ENCODE assay signal across 15 mouse cellular contexts in genomic region chr8:89220870-89221269, GRCm38 (mm10).
DNase-seq lines count a peak whose midpoint lies in the region; ATAC-seq lines count a peak whose summit lies in the region.
"Had no signal": no experiment of that assay in that cellular context is flagged by ENCODE, and none has a peak within 500 bp of the region (broad histone marks: within the 10 kb centered on the region; RNA-seq: fewer than 3 reads in every experiment).

No protein-coding gene starts in this region.

- H3K9me3 ChIP-seq in midbrain, embryonic 11.5 days (ENCODE audit: control insufficient read depth, low read length): no peaks in the 10 kb centered on the region
- H3K9me3 ChIP-seq in midbrain, embryonic 13.5 days: no peaks in the 10 kb centered on the region
- H3K9me3 ChIP-seq: liver, embryonic 12.5 days; midbrain, embryonic 12.5 days had no signal

- H3K4me2 ChIP-seq in midbrain, embryonic 11.5 days: no peak overlapping the region
- H3K4me2 ChIP-seq in midbrain, embryonic 13.5 days (replicated peaks): no peak overlapping the region
- H3K4me2 ChIP-seq: hindbrain, embryonic 14.5 days; liver, embryonic 12.5 days; midbrain, embryonic 12.5 days had no signal

- H3K4me1 ChIP-seq in midbrain, embryonic 11.5 days (ENCODE audit: control insufficient read depth, insufficient read depth, low read length): no peaks in the 10 kb centered on the region
- H3K4me1 ChIP-seq in midbrain, embryonic 13.5 days (replicated peaks): 0 out of 2 replicates have a peak, but pooled peaks cover 3% of the 10 kb centered on the region
- H3K4me1 ChIP-seq: liver, embryonic 12.5 days; midbrain, embryonic 12.5 days had no signal

- no peaks in the 10 kb centered on the region for H3K36me3 ChIP-seq in midbrain, embryonic 11.5 days (ENCODE audit: control insufficient read depth, insufficient read depth, low read length)
- no peaks in the 10 kb centered on the region for H3K36me3 ChIP-seq in midbrain, embryonic 13.5 days
- H3K36me3 ChIP-seq: liver, embryonic 12.5 days; midbrain, embryonic 12.5 days had no signal

- H3K9ac ChIP-seq in midbrain, embryonic 11.5 days (ENCODE audit: low read length): no peak overlapping the region
- no peak overlapping the region for H3K9ac ChIP-seq in midbrain, embryonic 13.5 days (replicated peaks)
- H3K9ac ChIP-seq: hindbrain, embryonic 14.5 days; liver, embryonic 12.5 days; midbrain, embryonic 12.5 days had no signal

- H3K4me3 ChIP-seq in midbrain, embryonic 11.5 days (ENCODE audit: low read depth, low read length): no peak overlapping the region
- no peak overlapping the region for H3K4me3 ChIP-seq in midbrain, embryonic 13.5 days (replicated peaks)
- H3K4me3 ChIP-seq: heart, adult 2 months; liver, embryonic 12.5 days; midbrain, embryonic 12.5 days had no signal

- H3K27ac ChIP-seq in midbrain, embryonic 11.5 days (ENCODE audit: low read depth, low read length): no peak overlapping the region
- H3K27ac ChIP-seq in midbrain, embryonic 13.5 days: no peak overlapping the region
- H3K27ac ChIP-seq: heart, adult 2 months; hindbrain, embryonic 14.5 days; liver, embryonic 12.5 days; midbrain, embryonic 12.5 days had no signal

- no peaks in the 10 kb centered on the region for H3K27me3 ChIP-seq in midbrain, embryonic 11.5 days (ENCODE audit: control insufficient read depth, insufficient read depth, low read length)
- H3K27me3 ChIP-seq in midbrain, embryonic 13.5 days: no peaks in the 10 kb centered on the region
- H3K27me3 ChIP-seq: liver, embryonic 12.5 days; midbrain, embryonic 12.5 days had no signal

- intact Hi-C loops in heart, postnatal 10 days (cut with DNase I): no loop called here

- no peak for ATAC-seq in midbrain, embryonic 11.5 days (ENCODE audit: low FRiP score)
- ATAC-seq in midbrain, embryonic 13.5 days: no peak
- ATAC-seq: liver, embryonic 12.5 days had no signal

- peak; percentile 67 for DNase-seq in heart, adult 11 months
- no peak for DNase-seq in heart, postnatal 10 days
- peak; percentile 14 for DNase-seq in midbrain, embryonic 11.5 days (ENCODE audit: low spot score, missing footprints)
- peak; percentile 26 for DNase-seq in brain, embryonic 18.5 days (ENCODE audit: low read depth, low spot score)
- peak; percentile 21 for DNase-seq in layer of hippocampus, adult 9-11 months
- no peak for DNase-seq in kidney, adult 8-10 months
- DNase-seq: cerebellum, adult 11-12 months; heart, adult 2 months; kidney, adult 11 months; kidney, postnatal 36 days; lung, postnatal 14 days had no signal

- 77% methylated on average over 7 of the region's 7 CpGs for WGBS in midbrain, embryonic 11.5 days
- WGBS in midbrain, embryonic 13.5 days: 84% methylated on average over 7 of the region's 7 CpGs

Comparison
In these comparisons a context has a peak if more than half of its experiments do, and no peak if none do; other contexts are left out.
1. DNase-seq: peak in heart, adult 11 months (single experiment), midbrain, embryonic 11.5 days (single experiment), brain, embryonic 18.5 days (single experiment) and layer of hippocampus, adult 9-11 months (single experiment); none in heart, postnatal 10 days (0 of 2) and kidney, adult 8-10 months (0 of 2).